Mouse (Mus musculus) bone marrow, adult 2 months (tissue): ENCODE measurements around the gene Nxt1.

Experiments
- CTCF ChIP-seq: fragments of 200-500 bp; IDR thresholded peaks from 2 replicates; pipeline ENCODE4 v1.5.1; 2011; ENCODE audit warnings: low read length, control low read depth; ENCODE audit not compliant: control insufficient read depth, insufficient read depth
- POLR2A ChIP-seq: fragments of 200-500 bp; IDR thresholded peaks from 2 replicates; pipeline ENCODE4 v1.6.1; 2011; ENCODE audit warnings: low read depth, mild to moderate bottlenecking, control low read depth, low read length, borderline replicate concordance; ENCODE audit not compliant: control insufficient read depth

GRCm38 (mm10) chr2:148631602-148632001 lies 40.8 kb upstream of the Nxt1 start:
- TF ChIP-seq CTCF (no peak), POLR2A (no peak)
